Mouse (Mus musculus) hindbrain, embryonic 16.5 days (tissue): ENCODE data around the gene Med24. TPM values are rescaled to one million over a fixed set of nuclear protein-coding genes. Genes with fewer than 3 reads are reported as not detected.

Experiments
- ATAC-seq: fragments of 200-750 bp; cut with Nextera tagmentation; 2 replicates; pipeline ENCODE4 v1.8.0; 2017; ENCODE audit warnings: moderate TSS enrichment, moderate library complexity
- H3K27ac ChIP-seq: fragments of 300-500 bp; sonication (generic); 2 replicates; pipeline ENCODE4 v1.5.1; 2014; ENCODE audit warnings: low read depth, mild to moderate bottlenecking, control low read depth, low read length, moderate library complexity
- H3K27me3 ChIP-seq: fragments of 300-500 bp; sonication (generic); replicated peaks from 2 replicates; pipeline ENCODE4 v1.6.1; 2014; ENCODE audit warnings: low read length; ENCODE audit not compliant: control insufficient read depth, insufficient read depth
- H3K36me3 ChIP-seq: fragments of 300-500 bp; sonication (generic); 2 replicates; pipeline ENCODE4 v1.6.1; 2014; ENCODE audit warnings: mild to moderate bottlenecking, low read length, moderate library complexity, mixed read lengths; ENCODE audit not compliant: control insufficient read depth, insufficient read depth
- H3K4me1 ChIP-seq: fragments of 300-500 bp; sonication (generic); 2 replicates; pipeline ENCODE4 v1.6.1; 2014; ENCODE audit warnings: low read depth, low read length; ENCODE audit not compliant: control insufficient read depth, insufficient read depth
- H3K4me2 ChIP-seq: fragments of 300-500 bp; sonication (generic); 2 replicates; pipeline ENCODE4 v1.6.1; 2014; ENCODE audit warnings: mild to moderate bottlenecking, low read length, control low read depth, moderate library complexity
- H3K4me3 ChIP-seq: fragments of 300-500 bp; sonication (generic); 2 replicates; pipeline ENCODE4 v1.5.1; 2014; ENCODE audit warnings: mild to moderate bottlenecking, low read length, control low read depth, moderate library complexity
- H3K9ac ChIP-seq: fragments of 300-500 bp; sonication (generic); 2 replicates; pipeline ENCODE4 v1.6.1; 2014; ENCODE audit warnings: low read depth, mild to moderate bottlenecking, control low read depth, low read length, moderate library complexity
- H3K9me3 ChIP-seq: fragments of 300-500 bp; sonication (generic); 2 replicates; pipeline ENCODE4 v1.6.1; 2014; ENCODE audit warnings: mild to moderate bottlenecking, low read length, moderate library complexity; ENCODE audit not compliant: control insufficient read depth
- WGBS: fragments of 180-500 bp; shearing (Covaris S2); extraction: QIAGEN DNeasy Blood & Tissue Kit; methylation state at CpG from one replicate; pipeline ENCODE4 v1.1.7; 2014; 5-methylcytosine and 5-hydroxymethylcytosine counted together
- polyA plus RNA-seq: library from polyadenylated mRNA; unstranded; fragments of >200 nt; fragmentation: Nextera tagmentation; extraction: Ambion mirVana; gene quantifications from 2 replicates; pipeline ENCODE4 v1.2.1, GENCODE M21; 2015

The Med24 gene
- polyA plus RNA-seq, 1 experiment from 2014 or later = 62.5 TPM

- ATAC-seq = peak; percentile 5; the same call in 1 of the 2 replicates
Observed at GRCm38 (mm10) chr11:98754621-98755181, 25.5 kb upstream of the Med24 start.

DNA sequence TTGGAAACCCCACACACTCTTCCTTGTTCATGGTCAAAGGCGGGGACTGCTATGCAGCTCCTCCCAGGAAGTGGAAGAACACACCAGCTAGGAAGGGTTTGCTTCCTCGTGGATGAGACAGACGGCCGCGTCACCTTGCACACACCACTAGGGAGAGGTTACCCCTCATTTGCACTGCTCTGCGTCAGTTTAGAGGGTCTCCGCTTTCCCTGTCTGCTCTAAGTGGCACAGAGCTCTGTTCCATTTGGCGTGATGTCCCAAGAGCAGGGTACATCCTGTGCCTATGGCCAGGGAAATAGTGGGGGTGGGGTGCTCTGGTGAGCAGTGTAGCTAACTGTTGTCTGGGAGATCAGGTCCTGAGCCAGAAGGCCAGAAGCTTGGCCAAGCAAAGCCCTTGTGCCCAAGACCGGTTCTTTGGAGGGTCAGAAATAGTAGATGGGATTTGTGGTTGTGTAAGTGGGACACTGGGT lies 25.0 kb upstream of the Med24 start:
- no peaks in the 10 kb centered on the region for H3K9me3 ChIP-seq
- no peak overlapping the region for H3K4me3 ChIP-seq
- ATAC-seq = peak; percentile 7; the same call in 1 of the 2 replicates
- H3K9ac ChIP-seq = no peak overlapping the region
- H3K4me2 ChIP-seq = no peak overlapping the region
- no peaks in the 10 kb centered on the region for H3K27me3 ChIP-seq
- peaks cover 43% of the 10 kb centered on the region for H3K4me1 ChIP-seq
- WGBS = 64% methylated on average over 9 of the region's 9 CpGs
- H3K27ac ChIP-seq = peak overlapping the region; percentile 74
- H3K36me3 ChIP-seq = peaks cover 27% of the 10 kb centered on the region

More at GRCm38 (mm10) chr11:98754621-98755181, 25.5 kb upstream of the Med24 start:
- H3K4me2 ChIP-seq = no peak overlapping the region
- peaks cover 38% of the 10 kb centered on the region for H3K4me1 ChIP-seq
- H3K9ac ChIP-seq = no peak overlapping the region
- 17% methylated on average over 7 of the region's 7 CpGs for WGBS
- no peak overlapping the region for H3K4me3 ChIP-seq
- peaks cover 27% of the 10 kb centered on the region for H3K36me3 ChIP-seq
- peak overlapping the region; percentile 74 for H3K27ac ChIP-seq
- no peaks in the 10 kb centered on the region for H3K27me3 ChIP-seq
- no peaks in the 10 kb centered on the region for H3K9me3 ChIP-seq

- ATAC-seq = no peak
- no peak overlapping the region for H3K27ac ChIP-seq
Observed at GRCm38 (mm10) chr11:98753264-98753663, 24.0 kb upstream of the Med24 start.

GRCm38 (mm10) chr11:98752562-98753140 lies 23.4 kb upstream of the Med24 start:
- H3K4me1 ChIP-seq = peaks cover 58% of the 10 kb centered on the region
- H3K27ac ChIP-seq = no peak overlapping the region; the same call in 1 of the 2 replicates
- H3K9me3 ChIP-seq = no peaks in the 10 kb centered on the region
- 84% methylated on average over 10 of the region's 10 CpGs for WGBS
- no peak overlapping the region for H3K9ac ChIP-seq
- no peaks in the 10 kb centered on the region for H3K27me3 ChIP-seq
- H3K4me2 ChIP-seq = no peak overlapping the region
- ATAC-seq = no peak
- no peak overlapping the region for H3K4me3 ChIP-seq
- H3K36me3 ChIP-seq = peaks cover 22% of the 10 kb centered on the region

More at GRCm38 (mm10) chr11:98753264-98753663, 24.0 kb upstream of the Med24 start:
- Histone ChIP-seq H3K9me3 (no peaks in the 10 kb centered on the region), H3K36me3 (peaks cover 23% of the 10 kb centered on the region), H3K27me3 (no peaks in the 10 kb centered on the region), H3K9ac (no peak overlapping the region), H3K4me1 (peaks cover 52% of the 10 kb centered on the region), H3K4me2 (no peak overlapping the region), H3K4me3 (no peak overlapping the region)
- WGBS = 89% methylated on average over 5 of the region's 5 CpGs

DNA sequence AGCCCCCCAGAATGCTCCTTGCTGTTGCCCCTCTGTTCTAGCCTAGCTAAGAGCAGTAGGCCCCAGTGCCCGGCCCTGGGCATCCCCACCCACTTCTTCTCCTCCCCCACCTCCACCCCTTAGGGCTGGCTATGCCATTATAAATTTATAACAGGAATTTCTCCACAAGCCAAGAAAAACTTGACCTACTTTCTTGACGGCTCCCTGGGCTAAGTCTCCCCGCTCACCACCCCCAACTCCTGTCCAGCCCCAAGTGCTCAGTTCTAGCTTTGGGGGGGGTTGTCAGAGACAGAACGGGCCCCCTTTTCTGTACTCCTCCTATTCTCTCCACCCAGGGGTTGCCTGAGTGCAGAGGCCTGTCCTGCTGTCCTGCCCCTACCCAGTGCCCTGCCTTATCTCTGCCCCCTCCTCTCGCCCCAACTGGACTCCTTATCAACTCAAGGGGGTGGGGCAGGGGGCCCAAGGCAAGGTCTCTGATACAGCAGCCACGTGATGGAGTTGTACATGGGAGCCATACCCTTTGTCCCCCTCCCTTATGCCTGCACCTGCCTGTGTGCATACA lies 22.1 kb upstream of the Med24 start:
- no peak for ATAC-seq

GRCm38 (mm10) chr11:98750351-98751201 lies 21.3 kb upstream of the Med24 start:
- peak; percentile 75 for ATAC-seq
- no peaks in the 10 kb centered on the region for H3K9me3 ChIP-seq

More for the DNA sequence above, 22.1 kb upstream of the Med24 start:
- H3K4me3 ChIP-seq = no peak overlapping the region; the same call in 1 of the 2 replicates
- H3K27me3 ChIP-seq = no peaks in the 10 kb centered on the region
- H3K4me2 ChIP-seq = peak overlapping the region; percentile 57
- peak overlapping the region; percentile 60 for H3K9ac ChIP-seq
- H3K36me3 ChIP-seq = peaks cover 13% of the 10 kb centered on the region; the same call in 1 of the 2 replicates
- WGBS = 17% methylated on average over 6 of the region's 6 CpGs
- H3K9me3 ChIP-seq = no peaks in the 10 kb centered on the region
- peak overlapping the region; percentile 94 for H3K27ac ChIP-seq
- H3K4me1 ChIP-seq = peaks cover 69% of the 10 kb centered on the region

GRCm38 (mm10) chr11:98749716-98750115 lies 20.5 kb upstream of the Med24 start:
- Histone ChIP-seq H3K36me3 (peaks cover 8% of the 10 kb centered on the region; the same call in 1 of the 2 replicates), H3K4me3 (peak overlapping the region; percentile 27; the same call in 1 of the 2 replicates), H3K27ac (peak overlapping the region; percentile 94), H3K9ac (peak overlapping the region; percentile 60), H3K4me1 (peaks cover 77% of the 10 kb centered on the region), H3K9me3 (no peaks in the 10 kb centered on the region), H3K4me2 (peak overlapping the region; percentile 57), H3K27me3 (no peaks in the 10 kb centered on the region)
- WGBS = 12% methylated on average over 5 of the region's 5 CpGs
- ATAC-seq = no peak

More at GRCm38 (mm10) chr11:98750351-98751201, 21.3 kb upstream of the Med24 start:
- Histone ChIP-seq H3K36me3 (peaks cover 8% of the 10 kb centered on the region; the same call in 1 of the 2 replicates), H3K27me3 (no peaks in the 10 kb centered on the region), H3K4me2 (peak overlapping the region; percentile 57), H3K27ac (peak overlapping the region; percentile 94), H3K4me1 (peaks cover 72% of the 10 kb centered on the region), H3K4me3 (peak overlapping the region; percentile 8; the same call in 1 of the 2 replicates), H3K9ac (peak overlapping the region; percentile 60)
- WGBS = 12% methylated on average over 17 of the region's 17 CpGs

DNA sequence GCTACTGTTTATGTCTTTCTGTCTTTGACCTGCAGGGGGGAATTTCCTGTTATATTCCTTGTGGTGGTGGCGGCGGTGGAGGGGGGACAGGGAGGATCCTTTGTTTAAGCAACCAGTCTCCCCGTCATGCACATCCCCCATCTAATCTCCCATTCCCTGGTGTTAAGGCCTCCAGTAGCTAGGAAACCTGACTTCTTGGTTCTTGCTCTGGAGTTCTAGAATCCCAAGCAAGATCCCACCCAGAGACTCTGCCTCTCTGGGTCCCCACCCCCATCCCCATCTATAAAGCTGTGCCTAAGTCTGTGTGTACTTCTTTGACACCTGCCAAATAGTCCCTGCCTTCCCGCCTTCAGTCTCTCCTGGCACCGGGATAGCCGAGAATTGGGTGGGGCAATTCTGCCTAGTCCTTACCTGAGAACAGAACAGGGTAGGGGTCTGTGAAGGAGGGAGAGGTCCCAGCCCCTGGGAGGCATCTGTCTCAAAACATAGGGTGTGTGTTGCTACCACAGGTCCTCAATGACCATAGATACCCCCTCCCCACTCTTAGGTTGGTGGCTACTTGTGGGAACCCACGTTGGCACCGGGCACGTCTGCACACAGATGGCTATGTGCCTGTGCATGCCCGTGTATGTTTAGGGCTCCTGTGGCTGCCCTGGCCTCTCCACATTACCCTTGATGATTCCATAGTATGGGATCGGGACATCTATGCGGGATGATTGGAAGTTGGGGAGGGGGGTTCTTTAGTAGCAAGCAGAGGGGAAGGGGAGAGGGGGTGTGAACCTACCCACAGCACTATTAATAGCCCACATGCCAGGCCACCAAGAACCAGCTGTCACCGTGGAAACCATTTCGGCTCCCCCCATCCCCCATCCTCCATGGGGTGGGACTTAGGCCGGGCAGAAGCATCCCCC lies 19.5 kb upstream of the Med24 start:
- no peak for ATAC-seq
- Histone ChIP-seq H3K27ac (peak overlapping the region; percentile 94), H3K36me3 (peaks cover 2% of the 10 kb centered on the region; the same call in 1 of the 2 replicates), H3K4me3 (peak overlapping the region; percentile 27), H3K4me1 (peaks cover 78% of the 10 kb centered on the region), H3K4me2 (peak overlapping the region; percentile 57), H3K9me3 (no peaks in the 10 kb centered on the region), H3K9ac (peak overlapping the region; percentile 60), H3K27me3 (no peaks in the 10 kb centered on the region)
- WGBS = 4% methylated on average over 12 of the region's 15 CpGs
